In the genomic region with DNA sequence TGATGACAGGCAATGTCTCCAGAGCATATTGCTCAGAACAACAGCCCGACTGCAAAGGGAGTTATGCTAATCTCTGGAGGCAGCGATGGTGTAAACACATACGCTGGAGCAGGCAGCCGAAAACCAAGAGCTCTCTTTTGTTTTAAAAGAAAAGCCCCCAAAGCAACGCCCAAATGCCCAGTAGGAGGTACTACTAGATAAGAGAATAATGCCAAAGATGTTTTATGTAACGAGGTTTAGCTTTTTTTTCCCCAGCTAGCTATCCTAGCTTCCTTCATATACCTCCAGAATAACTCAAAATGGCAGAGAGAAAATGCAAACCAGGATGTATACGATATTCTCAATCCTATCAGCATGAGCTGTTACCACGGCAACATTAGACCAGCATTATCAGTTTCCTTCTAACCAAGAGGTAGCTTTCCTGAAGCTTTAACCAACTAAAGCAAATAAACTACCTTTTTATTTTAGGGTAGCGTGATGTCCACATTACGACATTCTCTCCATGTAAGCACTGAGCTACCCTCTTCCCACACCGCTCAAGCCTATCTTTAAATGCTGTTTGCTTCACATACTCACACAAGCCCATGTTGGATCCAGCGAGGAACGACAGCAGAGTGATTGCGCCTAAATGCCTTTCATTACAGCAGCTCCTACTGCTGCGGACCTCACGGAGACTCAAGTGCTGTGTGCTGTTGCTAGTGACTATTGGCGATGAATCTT, we compare ENCODE assay signal across 8 mouse cellular contexts. TPM values are rescaled to one million over a fixed set of nuclear protein-coding genes. Genes with fewer than 3 reads are reported as not detected.
DNase-seq lines count a peak whose midpoint lies in the region; ATAC-seq lines count a peak whose summit lies in the region.

No protein-coding gene starts in this region.

- H3K9ac ChIP-seq in kidney, embryonic 16.5 days (replicated peaks; ENCODE audit: low read length): no peak overlapping the region
- no peak overlapping the region for H3K9ac ChIP-seq in embryonic facial prominence, embryonic 12.5 days
- H3K9ac ChIP-seq in hindbrain, embryonic 16.5 days (ENCODE audit: low read depth, low read length): peak overlapping the region; percentile 24
- no peak overlapping the region for H3K9ac ChIP-seq in liver, embryonic 15.5 days

- H3K4me3 ChIP-seq in kidney, embryonic 16.5 days (ENCODE audit: low read length): no peak overlapping the region
- no peak overlapping the region for H3K4me3 ChIP-seq in embryonic facial prominence, embryonic 12.5 days
- H3K4me3 ChIP-seq in hindbrain, embryonic 16.5 days (ENCODE audit: low read length): peak overlapping the region; percentile 43
- 0 out of 2 replicates have a peak overlapping the region, but pooled peaks have one; percentile 4 for H3K4me3 ChIP-seq in liver, embryonic 15.5 days (replicated peaks)

- H3K4me2 ChIP-seq in kidney, embryonic 16.5 days (replicated peaks; ENCODE audit: low read depth, low read length): peak overlapping the region; percentile 13; the same call in 1 of the 2 replicates
- peak overlapping the region; percentile 29 for H3K4me2 ChIP-seq in embryonic facial prominence, embryonic 12.5 days (replicated peaks)
- peak overlapping the region; percentile 53 for H3K4me2 ChIP-seq in hindbrain, embryonic 16.5 days (ENCODE audit: low read length)
- H3K4me2 ChIP-seq in liver, embryonic 15.5 days: peak overlapping the region; percentile 32; the same call in 1 of the 2 replicates

- no peak overlapping the region for H3K27ac ChIP-seq in kidney, embryonic 16.5 days (ENCODE audit: low read length)
- H3K27ac ChIP-seq in embryonic facial prominence, embryonic 12.5 days: 0 out of 2 replicates have a peak overlapping the region, but pooled peaks have one; percentile 2
- peak overlapping the region; percentile 88 for H3K27ac ChIP-seq in hindbrain, embryonic 16.5 days (ENCODE audit: low read depth, low read length)
- H3K27ac ChIP-seq in liver, embryonic 15.5 days (replicated peaks): no peak overlapping the region

- no peaks in the 10 kb centered on the region for H3K36me3 ChIP-seq in kidney, embryonic 16.5 days (ENCODE audit: insufficient read depth, low read length)
- H3K36me3 ChIP-seq in embryonic facial prominence, embryonic 12.5 days: no peaks in the 10 kb centered on the region
- H3K36me3 ChIP-seq in hindbrain, embryonic 16.5 days (ENCODE audit: control insufficient read depth, insufficient read depth, low read length): no peaks in the 10 kb centered on the region
- H3K36me3 ChIP-seq in liver, embryonic 15.5 days (replicated peaks): no peaks in the 10 kb centered on the region; the same call in 1 of the 2 replicates

- ATAC-seq in kidney, embryonic 16.5 days (ENCODE audit: low FRiP score, low TSS enrichment): no peak
- 0 out of 2 replicates have a peak, but pooled peaks have one; percentile 56 for ATAC-seq in embryonic facial prominence, embryonic 12.5 days (ENCODE audit: insufficient number of reproducible peaks, insufficient read depth, low FRiP score, low TSS enrichment)
- peak; percentile 79 for ATAC-seq in hindbrain, embryonic 16.5 days
- no peak for ATAC-seq in liver, embryonic 15.5 days (ENCODE audit: insufficient read depth)

- no peaks in the 10 kb centered on the region for H3K9me3 ChIP-seq in kidney, embryonic 16.5 days (ENCODE audit: low read length)
- no peaks in the 10 kb centered on the region for H3K9me3 ChIP-seq in embryonic facial prominence, embryonic 12.5 days
- H3K9me3 ChIP-seq in hindbrain, embryonic 16.5 days (ENCODE audit: control insufficient read depth, low read length): no peaks in the 10 kb centered on the region
- H3K9me3 ChIP-seq in liver, embryonic 15.5 days (replicated peaks): no peaks in the 10 kb centered on the region

- peaks cover 6% of the 10 kb centered on the region; the same call in 1 of the 2 replicates for H3K4me1 ChIP-seq in kidney, embryonic 16.5 days (ENCODE audit: insufficient read depth, low read length)
- H3K4me1 ChIP-seq in embryonic facial prominence, embryonic 12.5 days: peaks cover 32% of the 10 kb centered on the region
- H3K4me1 ChIP-seq in hindbrain, embryonic 16.5 days (ENCODE audit: control insufficient read depth, insufficient read depth, low read depth, low read length): peaks cover 15% of the 10 kb centered on the region
- H3K4me1 ChIP-seq in liver, embryonic 15.5 days (replicated peaks): peaks cover 34% of the 10 kb centered on the region

- 48% methylated on average over 17 of the region's 17 CpGs for WGBS in kidney, embryonic 16.5 days
- 22% methylated on average over 17 of the region's 17 CpGs for WGBS in embryonic facial prominence, embryonic 12.5 days
- WGBS in hindbrain, embryonic 16.5 days: 9% methylated on average over 17 of the region's 17 CpGs
- 48% methylated on average over 17 of the region's 17 CpGs for WGBS in liver, embryonic 15.5 days (ENCODE audit: insufficient replicate concordance)

- no peak for DNase-seq in kidney, adult 18-20 months
- peak; percentile 47 for DNase-seq in right cerebral cortex, postnatal 4 days
- DNase-seq in lung, postnatal 10 days: no peak
- no peak for DNase-seq in lung, postnatal 25 days (ENCODE audit: low spot score)

- no peaks in the 10 kb centered on the region for H3K27me3 ChIP-seq in kidney, embryonic 16.5 days (ENCODE audit: insufficient read depth, low read length)
- no peaks in the 10 kb centered on the region for H3K27me3 ChIP-seq in embryonic facial prominence, embryonic 12.5 days
- H3K27me3 ChIP-seq in hindbrain, embryonic 16.5 days (replicated peaks; ENCODE audit: control insufficient read depth, insufficient read depth, low read length): no peaks in the 10 kb centered on the region
- H3K27me3 ChIP-seq in liver, embryonic 15.5 days: no peaks in the 10 kb centered on the region

RNA-seq across cellular contexts. Expression of gene Prkacb, which starts 42.7 kb away (rescaled TPM):
- 64.8 and 65.4 TPM in 2 replicates for polyA plus RNA-seq in kidney, embryonic 16.5 days (2015; fragmentation: Nextera tagmentation; extraction: Ambion mirVana)
- polyA plus RNA-seq in embryonic facial prominence, embryonic 12.5 days (2016; fragmentation: Nextera tagmentation; extraction: Ambion mirVana): 89.5 and 91.9 TPM in 2 replicates
- polyA plus RNA-seq in hindbrain, embryonic 16.5 days (2015; fragmentation: Nextera tagmentation; extraction: Ambion mirVana): 199 and 204 TPM in 2 replicates
- 12.4 and 13.0 TPM in 2 replicates for polyA plus RNA-seq in liver, embryonic 15.5 days (2015; fragmentation: Nextera tagmentation; extraction: Ambion mirVana)

Comparison
In these comparisons a context has a peak if more than half of its experiments do, and no peak if none do; other contexts are left out.
1. ATAC-seq: peak in embryonic facial prominence, embryonic 12.5 days (single experiment) and hindbrain, embryonic 16.5 days (single experiment); none in kidney, embryonic 16.5 days (single experiment) and liver, embryonic 15.5 days (single experiment).
2. H3K27ac ChIP-seq: peak in embryonic facial prominence, embryonic 12.5 days (single experiment) and hindbrain, embryonic 16.5 days (single experiment); none in kidney, embryonic 16.5 days (single experiment) and liver, embryonic 15.5 days (single experiment).
3. H3K4me3 ChIP-seq: peak in hindbrain, embryonic 16.5 days (single experiment) and liver, embryonic 15.5 days (single experiment); none in kidney, embryonic 16.5 days (single experiment) and embryonic facial prominence, embryonic 12.5 days (single experiment).
4. Peak in every context shown above with its lines, with median percentiles within 50 percentile points of each other: H3K4me2 ChIP-seq.